Mouse (Mus musculus): ENCODE measurements at regions not wholly inside any gene's neighbourhood (a gene's known extent, or its start where the extent isn't known, plus 50 kb on each side); places are given as distances from the start of the nearest gene placed in this dataset.
A peak's percentile ranks its signal among the peaks of the same experiment; 100 is the strongest.

DNA sequence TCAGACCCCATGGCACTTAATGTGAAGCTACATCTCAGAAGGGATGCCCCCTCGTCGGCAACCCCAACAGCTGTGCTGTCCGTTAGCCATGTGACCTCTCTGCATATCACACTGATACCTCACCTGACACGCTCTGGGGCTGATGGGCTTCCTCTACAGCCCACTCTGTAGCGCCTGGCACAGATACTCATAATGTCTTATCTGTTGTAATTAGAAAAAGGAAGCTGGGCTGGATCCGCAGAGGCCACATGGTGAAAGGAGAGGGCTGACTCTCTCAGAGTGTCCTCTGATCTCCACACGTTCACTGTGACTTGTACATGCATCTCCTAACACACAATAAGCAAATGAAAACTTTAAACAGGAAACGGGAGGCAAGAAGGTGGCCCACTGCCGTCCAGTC is 126.5 kb upstream of the Meis1 start:
- DNase-seq (ENCODE audit: low read depth), result no peak

DNA sequence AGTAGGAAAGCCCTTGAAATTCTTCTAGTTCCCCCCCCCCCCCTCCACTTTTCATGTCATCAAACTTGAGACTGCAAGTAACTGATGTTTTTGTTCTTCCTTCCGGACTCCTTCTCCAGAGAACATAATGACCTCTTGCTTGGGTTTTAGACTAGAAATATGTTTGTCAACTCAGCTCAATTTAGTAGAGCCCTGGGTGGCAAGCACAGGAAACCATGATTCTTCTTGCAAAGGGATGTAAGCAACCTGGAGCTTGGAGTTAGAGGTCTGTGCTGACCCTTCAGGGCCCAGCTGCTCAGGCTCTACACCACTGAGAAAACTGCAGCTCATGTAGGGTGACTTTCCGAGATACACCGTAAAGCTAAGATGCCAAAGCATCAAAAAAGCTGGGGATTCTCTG is 127.2 kb upstream of the Meis1 start:
- DNase-seq (ENCODE audit: low read depth), result no peak

DNA sequence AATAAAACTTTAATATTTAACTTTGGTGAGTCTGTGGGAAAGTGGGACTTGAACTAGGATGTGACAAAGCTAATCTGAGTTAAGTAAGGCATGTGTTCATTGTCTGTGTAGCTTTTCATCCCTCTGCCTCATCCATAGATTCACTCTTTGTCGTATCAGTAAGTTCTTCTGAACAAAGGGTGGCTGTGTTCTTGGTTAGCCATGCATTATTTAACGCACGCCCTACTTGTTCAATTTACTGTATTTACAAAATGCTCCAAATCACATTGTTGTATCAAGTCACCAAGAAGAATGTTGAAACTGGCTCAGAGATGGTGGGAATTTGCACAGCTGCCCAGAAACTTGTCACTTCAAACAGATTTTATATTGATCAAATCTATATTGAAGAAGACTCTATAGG is 132.2 kb upstream of the Meis1 start:
- DNase-seq (ENCODE audit: low read depth), result no peak

DNA sequence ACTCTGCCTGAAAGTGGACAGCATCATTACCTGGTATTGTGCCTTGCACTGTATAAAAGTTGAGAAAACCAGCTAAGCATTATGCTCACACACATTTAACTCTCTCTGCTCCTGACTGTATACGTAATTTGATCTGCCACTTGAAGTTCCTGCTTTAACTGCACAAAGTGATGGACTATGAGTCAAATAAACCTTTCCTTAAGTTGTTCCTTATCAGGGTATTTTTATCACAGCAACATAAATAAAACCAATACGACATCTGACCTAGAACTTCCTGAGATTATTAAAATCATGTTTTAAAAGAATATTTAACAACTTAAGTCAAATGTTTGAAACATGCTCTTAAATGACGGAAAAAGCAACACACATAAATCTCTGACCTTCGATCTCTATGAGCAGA is 134.9 kb upstream of the Meis1 start:
- DNase-seq (ENCODE audit: low read depth), result no peak

DNA sequence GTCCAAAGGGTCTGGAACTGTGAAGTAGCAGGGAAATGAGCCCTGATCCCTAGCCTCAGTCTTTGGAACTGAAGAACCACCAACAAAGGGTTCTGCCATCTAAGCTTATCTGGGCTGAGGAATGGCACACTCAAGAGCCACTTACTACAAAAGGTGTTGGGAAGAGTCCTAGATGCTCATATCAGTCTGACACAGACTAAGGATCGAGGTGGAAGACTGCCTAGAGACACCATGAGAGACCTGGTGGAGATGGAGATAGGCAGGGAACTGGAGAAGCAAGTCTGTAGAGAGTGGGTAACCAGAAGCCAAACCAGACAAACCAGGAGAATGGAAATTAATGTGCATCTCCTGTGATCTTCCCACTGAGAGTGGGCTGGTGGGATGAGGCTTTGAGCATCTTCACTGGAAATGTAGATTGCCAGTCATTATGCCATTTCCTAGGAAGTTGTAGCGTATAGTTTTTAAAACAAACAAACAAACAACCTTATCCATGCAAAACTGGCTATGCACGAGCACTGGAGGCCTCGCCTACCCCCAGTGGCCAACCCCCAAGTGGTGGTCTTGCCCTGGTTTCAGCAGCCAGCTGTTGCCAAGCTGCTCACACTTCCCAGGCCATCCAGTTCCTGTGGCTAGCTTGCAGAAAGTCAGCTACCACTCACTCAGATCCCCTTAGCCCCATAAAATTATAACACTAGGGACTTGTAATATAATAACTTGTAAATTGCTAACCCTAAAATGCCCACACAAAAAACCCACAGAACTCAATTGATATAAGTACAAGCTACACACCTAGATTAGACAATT is 136.2 kb upstream of the Meis1 start:
- no peak for DNase-seq (ENCODE audit: low read depth)

DNA sequence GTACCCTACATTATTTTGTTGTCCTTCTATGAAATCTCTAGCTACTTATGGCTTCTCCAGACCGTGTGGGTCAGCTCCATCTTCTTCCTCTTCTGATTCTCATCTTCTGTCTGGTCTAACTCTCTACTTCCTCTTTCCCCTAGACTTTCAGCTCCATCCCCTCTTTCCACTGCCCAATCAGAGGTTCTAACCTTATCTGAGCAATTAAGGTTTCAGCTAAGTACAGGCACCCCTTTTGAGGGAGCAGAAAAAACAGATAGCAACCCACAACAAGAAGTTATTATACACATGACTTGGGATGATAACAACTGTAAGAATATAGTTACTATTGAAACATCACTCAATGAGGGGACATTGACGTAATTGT is 136.8 kb upstream of the Meis1 start:
- no peak for DNase-seq (ENCODE audit: low read depth)

DNA sequence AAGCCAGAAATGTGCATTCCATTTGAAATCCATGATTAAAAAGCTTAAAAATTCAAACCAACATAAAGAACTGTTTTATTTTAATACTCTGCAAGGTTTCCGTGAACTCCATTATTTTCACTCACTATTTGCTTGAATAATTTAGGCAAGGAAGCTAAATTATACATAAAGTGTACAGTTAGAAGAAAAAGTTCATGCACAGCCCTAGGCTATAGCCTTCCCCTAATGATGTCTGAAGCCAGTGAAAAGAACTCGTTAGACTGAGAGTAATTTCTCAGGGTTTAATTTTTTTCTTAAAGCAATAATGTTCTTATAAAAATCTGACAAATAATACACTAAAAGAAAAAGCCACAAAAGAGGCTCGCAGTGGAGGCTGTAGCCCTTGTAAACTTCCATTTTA is 141.4 kb upstream of the Meis1 start:
- DNase-seq (ENCODE audit: low read depth), result no peak

DNA sequence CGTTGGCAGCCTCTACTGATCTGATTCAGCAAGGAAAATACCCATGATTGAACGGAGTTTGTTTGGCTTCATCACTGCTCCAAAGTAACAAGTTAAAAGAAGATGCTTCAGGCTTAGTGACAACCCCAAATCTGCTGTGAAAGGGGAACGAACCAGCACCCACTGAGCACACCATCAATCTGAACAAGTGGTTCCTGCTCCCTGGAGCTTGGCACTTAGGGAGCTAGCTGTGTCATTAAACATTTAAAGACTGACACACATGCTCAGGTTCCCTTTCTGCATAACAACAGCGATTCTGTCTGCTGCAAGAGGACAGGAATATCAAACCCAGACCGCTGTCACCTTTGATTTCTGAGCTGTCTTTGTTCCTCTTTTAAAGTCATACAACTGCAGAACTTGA is 141.9 kb upstream of the Meis1 start:
- no peak for DNase-seq (ENCODE audit: low read depth)

DNA sequence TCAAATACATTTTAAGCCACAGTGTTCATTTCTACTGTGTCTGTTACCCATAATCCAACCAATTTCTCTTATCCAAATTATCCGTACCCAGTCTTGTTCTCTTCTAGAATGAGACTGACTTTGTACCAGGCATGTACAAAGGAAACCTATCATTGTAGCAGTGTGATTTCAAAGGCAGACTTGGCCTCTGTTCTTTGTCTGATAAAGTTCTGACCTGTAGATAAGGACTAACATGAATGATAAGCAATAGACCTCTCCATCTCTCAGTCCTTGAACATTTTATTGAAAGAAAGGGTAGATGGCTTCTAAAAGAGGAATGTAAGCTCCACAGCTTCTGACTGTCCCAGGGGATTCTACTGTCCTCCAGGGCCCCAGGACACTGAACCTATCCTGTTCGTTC is 152.2 kb upstream of the Meis1 start:
- DNase-seq (ENCODE audit: low read depth), result no peak

DNA sequence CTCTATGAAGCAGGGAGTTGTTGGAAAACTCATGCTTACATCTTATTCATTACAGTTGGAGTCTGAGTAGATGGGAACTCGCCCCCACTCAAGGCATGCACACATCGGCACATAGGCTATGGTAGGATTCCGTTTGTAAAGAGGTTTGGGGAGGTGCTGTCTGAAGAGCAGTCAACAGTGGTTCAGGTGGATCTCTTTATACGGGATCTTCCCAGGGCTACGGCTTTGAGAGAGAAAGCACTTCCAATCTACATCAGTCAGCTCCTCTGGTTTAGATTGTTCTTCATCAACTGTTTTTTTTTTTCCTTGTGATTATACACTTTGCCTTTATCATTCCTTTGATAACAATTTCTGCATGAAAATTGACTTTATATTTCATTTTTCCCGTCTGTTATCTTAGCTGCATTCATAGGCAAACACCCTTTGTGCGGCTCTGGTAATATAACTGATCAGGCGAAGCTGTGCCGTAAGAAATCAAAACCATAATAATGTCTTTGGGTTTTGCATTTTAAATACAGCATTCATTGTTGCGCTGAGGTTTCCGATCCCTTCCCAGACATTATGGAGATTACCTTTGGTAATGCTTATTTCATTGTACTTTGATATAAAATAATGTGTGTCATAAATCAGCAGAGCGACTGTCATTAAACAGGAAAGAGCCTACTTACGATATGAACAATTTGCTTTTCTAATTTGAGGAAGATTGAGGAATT is 155.7 kb upstream of the Meis1 start:
- no peak for DNase-seq (ENCODE audit: low read depth)

DNA sequence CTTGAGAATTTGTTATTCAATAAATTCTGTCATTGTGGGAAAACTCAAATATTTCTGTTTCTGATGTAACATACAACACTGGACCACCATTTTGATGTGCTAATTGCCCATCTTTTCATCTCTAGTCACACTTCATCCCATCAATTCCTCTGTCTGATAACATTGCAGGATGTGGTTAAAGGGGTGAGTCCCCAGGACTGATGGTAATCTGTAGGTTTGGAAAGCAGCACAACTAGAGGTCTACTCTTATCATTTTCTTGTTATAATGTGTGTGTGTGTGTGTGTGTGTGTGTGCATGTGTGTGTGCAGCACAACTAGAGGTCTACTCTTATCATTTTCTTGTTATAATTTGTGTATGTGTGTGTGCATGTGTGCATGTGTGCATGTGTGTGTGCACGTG is 160.5 kb upstream of the Meis1 start:
- no peak for DNase-seq (ENCODE audit: low read depth)

DNA sequence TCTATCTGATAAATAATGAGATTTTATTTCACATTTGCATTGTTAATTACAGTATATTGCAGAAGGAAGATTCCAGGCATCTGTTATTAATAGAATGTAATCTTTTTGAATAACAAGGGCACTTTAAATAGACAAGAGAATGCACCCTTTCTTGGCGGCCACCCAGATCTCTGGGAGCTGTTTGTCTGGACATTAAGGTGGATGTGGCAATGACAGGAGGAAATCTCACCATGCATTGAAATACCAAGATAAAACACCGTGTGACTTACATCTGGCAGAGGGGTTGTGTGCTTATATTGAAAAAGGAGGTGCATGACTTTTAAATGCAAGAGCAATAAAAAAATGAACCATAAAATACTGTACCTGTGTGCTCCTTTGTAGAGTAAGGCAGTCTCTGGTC is 171.0 kb upstream of the Meis1 start:
- DNase-seq (ENCODE audit: low read depth), result no peak

DNA sequence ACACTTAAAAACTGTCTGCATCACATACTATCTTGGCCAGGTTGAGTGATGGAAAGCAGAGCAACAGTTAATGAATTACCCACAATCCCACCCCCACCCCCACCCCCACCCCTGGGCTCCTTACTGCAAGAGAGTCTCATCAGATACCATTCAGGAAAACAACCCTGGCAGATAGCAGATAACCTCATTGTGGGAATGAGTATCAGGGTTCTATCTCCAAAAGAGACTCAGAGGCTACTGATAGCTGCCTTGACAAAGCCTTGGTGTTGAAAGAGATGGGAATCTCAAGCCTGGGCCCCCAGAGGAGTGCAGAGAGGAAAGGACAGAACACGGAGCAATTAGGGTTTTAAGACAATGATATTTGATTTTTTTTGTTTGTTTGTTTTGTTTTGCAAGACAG is 175.7 kb upstream of the Meis1 start:
- DNase-seq (ENCODE audit: low read depth), result no peak

DNA sequence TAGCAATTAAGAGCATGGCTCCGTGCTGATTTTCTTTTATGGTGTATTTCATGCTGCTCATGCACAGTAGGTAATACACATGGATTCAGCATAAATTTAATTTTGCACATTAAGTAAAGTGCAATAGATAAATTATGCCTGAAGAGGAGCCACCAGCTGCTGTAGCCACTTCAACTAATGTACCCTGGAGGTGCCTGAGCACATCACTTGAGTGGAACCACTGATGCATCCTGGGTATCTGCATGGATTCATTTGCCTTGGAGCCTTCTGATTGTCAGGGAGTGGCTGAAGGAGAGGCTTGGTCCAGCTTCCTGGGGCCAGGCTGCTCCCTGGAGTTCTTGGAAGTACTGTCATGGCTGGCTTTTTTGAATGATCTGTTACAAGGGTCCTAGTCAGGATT is 179.0 kb upstream of the Meis1 start:
- no peak for DNase-seq (ENCODE audit: low read depth)

DNA sequence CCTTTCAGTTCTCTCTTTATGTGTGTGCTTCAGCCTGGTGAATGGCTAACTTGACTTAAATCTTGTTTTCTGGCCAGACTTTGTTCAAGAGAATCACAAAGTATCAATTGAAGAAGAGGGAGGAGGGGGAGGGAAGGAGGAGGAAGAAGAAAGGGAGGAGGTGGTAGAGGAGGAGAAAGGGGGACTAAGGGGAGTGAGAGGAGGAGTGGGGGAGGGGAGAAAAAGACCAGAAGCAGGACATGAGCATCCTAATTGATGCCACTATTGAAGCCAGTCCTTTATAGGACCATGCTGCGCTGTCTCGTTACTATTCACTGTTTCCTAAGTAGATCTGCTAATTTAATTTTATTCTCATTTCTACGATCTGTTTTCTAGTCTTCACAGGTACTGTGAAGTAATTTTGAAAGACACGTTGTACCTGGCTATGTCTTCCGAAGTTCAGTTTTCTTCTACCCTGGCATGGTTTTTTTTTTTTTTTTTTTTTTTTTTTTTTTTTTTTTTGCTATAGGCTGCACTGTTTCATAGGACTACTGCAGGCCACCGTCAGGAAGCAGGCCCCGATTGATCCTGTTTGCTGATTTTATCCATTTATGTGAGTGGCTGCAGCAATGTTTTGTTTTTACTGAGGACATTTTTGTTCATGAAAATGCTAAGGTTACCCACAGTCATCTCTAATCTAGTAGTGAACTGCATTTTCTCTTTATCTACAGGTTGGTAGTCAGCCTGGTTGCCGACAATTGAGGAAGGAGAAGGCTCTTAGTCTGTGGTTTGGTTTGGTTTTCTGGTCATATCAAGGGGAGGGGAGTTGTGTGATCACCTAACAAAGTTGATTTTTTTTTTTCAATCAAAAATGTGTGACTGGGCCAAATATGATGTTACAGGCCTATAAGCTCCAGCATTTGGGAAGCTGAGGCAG is 184.1 kb upstream of the Meis1 start:
- no peak for DNase-seq (ENCODE audit: low read depth)

DNA sequence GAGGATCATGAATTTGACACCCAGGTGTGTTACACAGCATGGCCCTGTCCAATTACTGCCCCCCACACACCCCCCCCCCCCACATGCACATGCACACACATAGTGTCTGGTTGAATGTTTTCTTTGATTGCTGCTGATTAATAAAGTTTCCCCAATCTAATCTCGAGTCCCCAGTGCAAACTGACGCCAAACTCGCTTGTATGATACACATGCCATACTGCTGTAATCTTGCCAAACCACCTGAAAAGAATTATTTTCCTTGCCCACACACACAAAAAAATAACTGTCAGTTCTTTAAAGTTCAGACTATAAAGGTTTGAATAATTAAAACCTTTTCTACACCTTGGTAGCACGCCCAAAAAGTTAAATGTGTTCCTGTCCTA is 184.7 kb upstream of the Meis1 start:
- no peak for DNase-seq (ENCODE audit: low read depth)

DNA sequence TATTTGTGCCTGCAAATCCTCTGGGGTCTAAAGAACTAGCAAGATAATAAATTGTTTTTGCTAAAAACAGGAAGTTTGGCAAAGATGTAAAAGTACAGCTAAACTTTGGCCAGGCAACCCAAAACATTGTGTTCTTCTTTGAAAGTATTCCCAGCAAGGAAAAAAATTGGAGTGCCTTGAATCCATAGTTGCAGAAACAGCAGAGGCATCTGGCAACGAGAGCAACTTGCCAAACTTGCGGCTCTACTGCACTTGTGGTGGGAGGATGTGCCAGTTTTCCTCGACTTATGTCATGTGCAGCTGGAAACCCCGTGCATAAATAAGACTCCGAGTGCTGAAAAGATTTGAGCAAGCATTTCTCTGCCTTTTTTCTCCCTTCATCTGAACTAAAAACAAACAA is 185.2 kb upstream of the Meis1 start:
- DNase-seq (ENCODE audit: low read depth), result peak; percentile 3

DNA sequence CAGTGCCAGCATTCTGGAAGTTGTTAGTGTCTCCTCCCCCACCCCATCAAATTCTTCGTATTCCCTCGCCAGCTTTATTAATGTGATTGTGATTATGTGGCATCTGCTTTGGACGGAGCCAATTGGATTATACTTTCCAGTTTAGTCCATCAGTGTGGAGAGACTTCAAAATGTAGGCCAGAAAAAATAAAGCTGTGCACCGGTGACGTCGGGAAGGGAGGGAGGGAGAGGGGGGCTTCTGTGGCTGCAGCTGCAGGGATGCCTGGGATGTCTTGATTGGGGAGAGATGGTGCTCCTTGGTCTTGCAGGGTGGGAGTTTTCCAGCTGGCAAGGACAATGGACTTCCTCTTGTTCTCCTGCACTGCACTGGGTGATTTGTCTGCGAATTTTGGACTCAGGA is 185.7 kb upstream of the Meis1 start:
- no peak for DNase-seq (ENCODE audit: low read depth)

DNA sequence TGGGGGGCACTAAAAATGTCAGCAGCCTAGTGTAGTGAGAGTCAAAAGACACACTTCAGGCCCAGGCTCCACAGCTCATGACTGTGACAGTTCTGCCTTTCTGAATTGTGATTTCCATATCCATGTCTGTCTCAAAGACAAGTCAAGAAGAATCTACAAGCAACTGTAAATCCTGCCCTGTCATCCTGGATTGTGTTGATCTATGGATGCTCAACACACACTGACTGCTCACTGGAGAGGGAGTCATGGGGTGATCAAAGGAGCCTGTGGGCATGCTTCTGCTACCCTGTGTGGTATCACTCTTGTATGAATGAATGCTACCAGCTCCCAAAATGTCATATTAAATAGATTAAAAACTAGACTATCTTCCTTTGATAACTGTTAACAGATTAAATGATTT is 186.4 kb upstream of the Meis1 start:
- no peak for DNase-seq (ENCODE audit: low read depth)

DNA sequence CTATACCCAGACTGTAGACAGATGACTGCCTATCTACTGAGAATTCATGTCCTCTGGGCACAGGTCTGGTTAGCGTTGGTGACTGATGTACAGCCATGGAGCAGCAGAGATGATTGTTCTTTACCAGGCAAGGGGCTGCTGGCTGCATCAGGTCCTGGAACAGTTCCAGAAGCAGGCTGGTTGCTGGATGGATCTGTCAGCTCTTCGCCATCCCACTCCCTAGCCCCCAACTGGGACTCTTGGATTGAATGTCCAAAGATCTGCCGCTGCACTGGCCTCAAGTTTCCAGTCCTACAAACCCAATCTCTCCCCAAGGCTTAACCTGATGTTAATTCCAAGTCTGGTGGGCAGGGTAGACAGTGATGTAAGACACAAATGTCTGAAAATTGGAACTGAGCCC is 200.7 kb upstream of the Meis1 start:
- no peak for DNase-seq (ENCODE audit: low read depth)

DNA sequence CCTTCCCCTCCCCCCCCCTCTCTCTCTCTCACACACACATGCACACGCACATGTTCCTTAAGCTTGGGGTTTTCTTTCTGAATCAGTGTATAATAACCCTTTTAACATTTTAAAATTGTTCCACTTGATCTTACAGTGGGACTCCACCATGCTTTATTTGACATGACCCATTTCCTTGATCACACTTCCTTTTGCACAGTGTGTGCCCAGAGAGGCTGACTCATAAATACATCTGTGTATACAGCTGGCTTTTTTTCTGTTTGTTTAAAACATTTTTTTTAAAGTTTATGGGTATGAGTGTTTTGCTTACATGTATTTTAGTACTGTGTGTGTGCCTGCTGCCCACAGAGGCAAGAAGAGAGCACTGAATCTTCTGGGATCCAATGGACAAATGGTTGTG is 202.7 kb upstream of the Meis1 start:
- DNase-seq (ENCODE audit: low read depth), result no peak

DNA sequence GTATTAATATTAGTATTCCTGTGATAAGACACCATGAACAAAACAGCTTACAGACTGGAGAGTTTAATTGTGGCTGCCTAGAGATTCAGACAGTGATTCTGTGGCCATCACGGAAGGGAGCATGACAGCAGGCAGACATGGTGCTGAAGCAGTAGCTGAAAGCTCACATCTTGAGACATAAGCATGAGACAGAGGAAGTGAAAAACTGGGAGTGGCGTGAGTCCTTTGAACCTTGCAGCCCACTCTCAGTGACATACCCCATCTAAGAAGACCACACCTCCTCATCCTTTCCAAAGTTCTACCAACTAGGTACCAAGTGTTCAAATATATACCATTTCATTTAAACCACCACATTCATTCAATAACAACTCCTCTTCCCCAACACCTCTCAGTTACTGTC is 208.0 kb upstream of the Meis1 start:
- DNase-seq (ENCODE audit: low read depth), result no peak

DNA sequence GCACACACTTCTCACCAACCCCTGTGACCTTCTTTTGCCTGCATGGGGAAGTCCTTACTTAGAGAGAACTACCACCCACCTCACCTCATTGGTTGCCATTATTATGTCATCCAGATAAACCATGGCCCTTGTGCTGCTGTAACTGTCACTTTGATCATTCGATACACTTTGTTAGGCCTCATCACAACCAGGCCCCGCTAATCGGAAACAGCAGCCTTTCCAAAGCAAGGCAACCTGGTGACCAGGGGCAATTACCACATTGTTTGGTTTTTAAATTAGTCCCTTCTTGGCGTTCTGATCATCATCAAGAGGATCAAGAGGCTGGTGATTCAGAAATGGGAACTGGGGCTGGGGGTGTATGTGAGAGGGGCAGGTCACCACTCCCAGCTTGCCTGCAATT is 208.9 kb upstream of the Meis1 start:
- DNase-seq (ENCODE audit: low read depth), result no peak
